Mouse (Mus musculus) thymus, postnatal 10 days (tissue): ENCODE data around the gene Tcf3.
A peak's percentile ranks its signal among the peaks of the same experiment; 100 is the strongest.

Experiments used
- DNase-seq, 2 experiments: peaks; one replicate each; pipeline ENCODE4 v3.0.0; 2021; ENCODE audit warnings: low spot score in 2 of 2

Tcf3 gene

GRCm38 (mm10) chr10:80407924-80408323 lies 25.5 kb downstream of the Tcf3 start:
- no peak for DNase-seq

DNA sequence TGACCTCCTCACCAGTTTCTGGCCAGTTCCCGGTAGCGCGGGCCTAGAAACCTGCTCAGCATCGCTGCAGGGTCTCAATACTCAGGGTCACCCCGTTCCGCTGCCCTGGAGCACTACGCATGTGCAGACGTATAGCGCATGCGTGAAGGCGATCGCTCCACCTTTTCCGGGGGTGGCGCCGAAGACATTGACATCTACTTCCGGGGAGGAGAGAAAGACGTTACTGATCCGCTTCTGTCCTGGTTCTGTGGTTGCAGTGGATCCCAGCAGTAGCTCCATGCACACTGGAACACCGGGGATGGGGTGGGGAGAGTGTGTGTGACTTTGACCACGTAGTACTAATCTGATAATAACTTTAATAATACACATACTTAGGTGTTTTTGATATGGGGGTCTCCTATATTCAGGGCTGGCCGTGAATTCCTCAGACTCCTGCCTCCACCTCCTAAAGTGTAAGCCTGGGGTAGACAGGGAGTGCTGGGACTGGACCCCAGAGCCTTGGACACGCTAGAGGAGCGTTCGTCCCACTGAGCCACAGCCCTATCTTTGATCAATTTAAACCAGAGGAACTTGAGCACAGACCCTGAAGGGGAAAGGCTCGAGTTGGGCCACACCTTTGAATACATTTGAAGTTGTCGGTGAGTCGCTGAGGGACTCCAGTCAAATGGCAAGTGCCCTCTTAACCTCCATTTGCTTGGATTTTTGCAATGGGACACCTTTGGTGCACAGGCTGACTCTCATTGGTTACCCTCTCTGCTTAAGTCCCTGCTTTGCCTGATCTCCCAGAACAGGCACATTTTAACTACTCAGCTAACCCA lies 26.6 kb downstream of the Tcf3 start, which contains the start of gene Uqcr11:
Gene Uqcr11 (minus strand): TSS at position 147 of the 818 bp plus-strand sequence.
- DNase-seq: peak; percentile 87

GRCm38 (mm10) chr10:80405481-80406173 lies 27.8 kb downstream of the Tcf3 start:
- DNase-seq: peak in 1 of 2 experiments; percentile 42

DNA sequence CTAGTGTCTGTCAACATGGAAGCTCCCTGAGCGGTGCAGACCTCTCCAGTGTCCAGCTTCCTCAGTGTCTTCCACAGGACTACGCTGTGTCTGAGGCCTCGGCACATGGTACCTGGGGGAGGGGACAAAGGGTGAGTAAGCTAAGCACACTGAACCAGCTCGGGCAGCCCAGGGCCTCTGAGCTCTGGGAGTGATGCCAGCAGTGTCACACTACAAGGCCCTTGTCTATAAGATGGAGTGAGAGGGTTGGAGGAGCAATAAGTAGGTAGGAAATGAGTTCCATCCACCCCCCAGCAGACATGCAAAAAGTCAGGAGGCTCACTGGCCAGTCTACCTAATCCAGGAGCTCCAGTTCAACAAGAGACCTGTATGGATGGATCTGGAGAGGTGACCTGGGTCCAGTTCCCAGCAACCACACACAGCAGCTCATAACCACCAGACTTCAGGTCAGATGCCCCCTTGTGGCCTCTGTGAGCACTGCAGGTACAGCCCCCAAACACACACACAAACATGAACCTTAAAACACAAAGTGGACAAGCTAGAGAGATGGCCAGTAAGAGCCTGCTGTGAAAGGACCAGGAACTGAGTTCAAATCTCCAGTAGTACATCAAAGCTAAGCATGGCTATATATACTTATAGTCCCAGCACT lies 30.3 kb downstream of the Tcf3 start:
- DNase-seq: no peak

DNA sequence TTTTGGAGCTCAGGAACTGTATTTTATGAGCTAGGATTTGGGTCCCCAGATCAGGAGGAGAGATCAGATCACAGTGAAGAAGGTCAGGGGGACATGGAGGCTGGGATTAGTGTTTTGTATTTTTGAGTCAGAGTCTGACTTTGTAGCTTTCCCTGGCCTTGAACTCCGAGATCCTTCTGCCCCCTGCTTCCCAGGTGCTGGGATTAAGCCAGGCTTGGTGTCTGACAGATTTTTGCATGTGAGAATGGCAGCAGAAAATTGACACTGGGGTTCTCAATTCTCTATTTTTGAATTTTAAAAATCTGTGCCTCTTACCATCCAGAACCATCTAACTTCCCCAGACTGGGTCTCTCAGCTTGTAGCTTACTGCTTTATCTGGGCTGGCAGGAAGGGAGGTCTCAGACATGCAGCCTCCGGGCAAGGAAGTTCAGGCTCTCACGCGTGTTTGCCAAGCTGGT lies 32.7 kb downstream of the Tcf3 start:
- DNase-seq: no peak

DNA sequence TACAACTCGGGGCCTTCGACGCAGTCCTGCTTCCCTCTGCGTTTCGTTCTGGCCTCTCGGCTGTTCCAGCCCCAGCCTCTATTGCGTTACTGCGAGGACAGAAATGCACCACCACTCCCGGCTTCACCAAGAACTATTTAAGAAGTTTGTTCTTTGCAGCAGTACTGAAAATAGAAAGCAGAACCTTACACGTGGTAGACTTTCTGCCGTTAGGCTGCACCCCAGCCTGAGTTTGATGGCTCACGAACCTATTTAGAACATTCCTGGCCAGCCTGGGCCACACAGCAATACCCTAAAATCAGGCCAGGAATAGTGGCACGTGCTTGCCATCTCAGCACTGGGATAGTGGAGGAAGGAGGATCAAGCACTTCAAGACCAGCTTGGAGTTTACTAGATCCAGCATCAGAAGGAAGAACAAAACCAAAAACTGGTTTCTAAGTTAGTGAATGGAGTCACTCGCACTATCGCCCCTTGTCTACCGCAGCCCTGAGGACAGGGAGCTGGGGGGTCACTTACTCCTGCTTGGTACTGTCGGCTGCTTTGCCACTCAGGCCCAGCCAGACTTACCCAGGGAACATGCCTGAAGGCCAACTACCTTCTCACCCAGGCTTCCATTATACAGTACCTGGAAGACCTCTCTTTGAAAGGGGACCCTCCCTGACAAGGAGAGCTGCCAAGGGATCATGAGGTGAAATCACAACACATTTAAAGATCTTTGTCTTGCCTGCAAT lies 33.3 kb downstream of the Tcf3 start:
- no peak for DNase-seq

- DNase-seq: peak; percentile 99 to 100
Observed at GRCm38 (mm10) chr10:80399191-80399972, 34.1 kb downstream of the Tcf3 start, which contains the start of gene Mbd3. TSS of gene Mbd3 (minus strand) at chr10:80399550.

DNA sequence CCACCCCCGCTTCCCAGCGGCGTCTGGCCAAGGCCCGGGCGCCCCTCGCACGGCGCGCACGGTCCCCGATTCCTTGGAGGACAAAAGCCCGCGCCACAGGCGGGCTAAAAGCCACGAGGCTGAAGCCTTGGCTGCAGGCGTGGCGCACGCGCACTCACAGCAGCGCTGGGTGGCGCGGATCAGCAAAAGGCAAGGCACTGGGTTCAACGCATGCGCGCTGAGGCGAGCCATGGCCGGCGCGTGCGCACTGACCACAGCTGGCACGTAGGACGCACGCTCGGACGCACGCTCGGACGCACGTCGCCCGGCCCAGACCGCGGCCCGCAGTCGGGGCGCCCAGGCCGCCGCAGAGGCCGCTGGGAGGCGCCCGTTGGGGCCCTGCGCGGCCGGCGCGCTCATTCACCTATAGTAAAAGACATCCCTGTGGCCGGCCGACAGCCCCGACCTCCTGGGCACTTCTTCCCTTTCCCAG lies 34.7 kb downstream of the Tcf3 start:
- DNase-seq: peak; percentile 93 to 96

DNA sequence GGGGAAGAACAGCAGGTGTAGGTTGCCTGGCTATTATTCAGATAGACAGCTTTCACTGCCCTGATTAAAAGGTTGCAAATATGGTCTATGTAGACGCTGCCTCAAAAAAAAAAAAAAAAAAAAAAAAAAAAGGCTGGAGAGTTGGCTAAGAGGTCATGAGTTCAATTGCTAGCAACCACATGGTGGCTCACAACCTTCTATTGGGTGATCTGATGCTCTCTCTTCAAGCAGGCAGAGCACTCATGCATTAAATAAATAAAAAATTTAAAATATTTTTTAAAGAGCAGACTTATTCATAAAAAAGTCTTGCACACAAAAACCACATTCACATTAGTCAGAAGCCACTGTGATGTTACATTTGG lies 35.3 kb downstream of the Tcf3 start:
- DNase-seq: no peak

- no peak for DNase-seq
Observed at GRCm38 (mm10) chr10:80397524-80398173, 35.8 kb downstream of the Tcf3 start.

- DNase-seq: no peak
Observed at GRCm38 (mm10) chr10:80396822-80397523, 36.5 kb downstream of the Tcf3 start.

- DNase-seq: no peak
Observed at GRCm38 (mm10) chr10:80395025-80395627, 38.3 kb downstream of the Tcf3 start.

DNA sequence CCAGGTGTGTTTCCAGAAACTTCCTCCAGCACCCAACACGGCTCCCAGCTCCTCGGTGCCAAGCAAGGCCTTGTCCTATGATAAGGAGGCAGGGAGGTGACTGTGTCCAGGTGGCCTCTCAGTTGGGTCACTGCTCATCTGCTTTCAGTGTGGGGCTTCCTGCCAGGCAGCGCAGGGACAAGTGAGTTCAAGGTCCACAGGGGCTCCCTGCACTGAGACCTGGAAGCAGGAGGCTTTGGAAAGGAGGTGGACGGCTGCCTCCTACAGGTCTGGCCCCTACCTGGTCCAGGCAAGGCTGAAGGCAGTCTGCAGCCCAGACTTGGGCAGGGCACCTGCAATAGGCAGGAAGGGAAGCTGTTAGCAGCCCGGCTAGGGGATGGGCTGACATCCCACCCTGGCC lies 40.8 kb downstream of the Tcf3 start:
- DNase-seq: no peak

DNA sequence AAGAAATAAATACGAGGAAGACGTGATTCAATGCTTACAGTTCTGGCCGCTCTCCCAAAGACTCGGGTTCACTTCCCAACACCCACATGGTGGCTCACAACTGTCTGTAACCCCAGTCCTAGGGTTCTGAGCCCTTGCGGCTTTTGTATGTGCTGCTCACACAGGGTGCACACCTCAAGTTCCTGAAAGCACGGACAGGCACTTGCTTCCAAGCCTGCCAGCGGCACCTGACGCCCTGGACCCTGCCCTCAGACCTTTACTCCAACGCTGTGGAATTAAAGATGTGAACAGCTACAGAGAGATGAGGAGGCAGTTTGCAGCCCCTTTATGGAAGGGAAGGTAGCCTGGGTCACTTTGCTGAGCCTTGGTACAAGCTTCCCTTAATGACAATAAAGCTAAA lies 42.8 kb downstream of the Tcf3 start:
- DNase-seq: no peak

- no peak for DNase-seq
Observed at GRCm38 (mm10) chr10:80389185-80389708, 44.2 kb downstream of the Tcf3 start.

- no peak for DNase-seq
Observed at GRCm38 (mm10) chr10:80388731-80389130, 44.7 kb downstream of the Tcf3 start.

- DNase-seq: peak; percentile 81 to 95
Observed at GRCm38 (mm10) chr10:80387522-80387959, 45.9 kb downstream of the Tcf3 start, which contains the start of gene Mex3d. TSS of gene Mex3d (minus strand) at chr10:80387659.

DNA sequence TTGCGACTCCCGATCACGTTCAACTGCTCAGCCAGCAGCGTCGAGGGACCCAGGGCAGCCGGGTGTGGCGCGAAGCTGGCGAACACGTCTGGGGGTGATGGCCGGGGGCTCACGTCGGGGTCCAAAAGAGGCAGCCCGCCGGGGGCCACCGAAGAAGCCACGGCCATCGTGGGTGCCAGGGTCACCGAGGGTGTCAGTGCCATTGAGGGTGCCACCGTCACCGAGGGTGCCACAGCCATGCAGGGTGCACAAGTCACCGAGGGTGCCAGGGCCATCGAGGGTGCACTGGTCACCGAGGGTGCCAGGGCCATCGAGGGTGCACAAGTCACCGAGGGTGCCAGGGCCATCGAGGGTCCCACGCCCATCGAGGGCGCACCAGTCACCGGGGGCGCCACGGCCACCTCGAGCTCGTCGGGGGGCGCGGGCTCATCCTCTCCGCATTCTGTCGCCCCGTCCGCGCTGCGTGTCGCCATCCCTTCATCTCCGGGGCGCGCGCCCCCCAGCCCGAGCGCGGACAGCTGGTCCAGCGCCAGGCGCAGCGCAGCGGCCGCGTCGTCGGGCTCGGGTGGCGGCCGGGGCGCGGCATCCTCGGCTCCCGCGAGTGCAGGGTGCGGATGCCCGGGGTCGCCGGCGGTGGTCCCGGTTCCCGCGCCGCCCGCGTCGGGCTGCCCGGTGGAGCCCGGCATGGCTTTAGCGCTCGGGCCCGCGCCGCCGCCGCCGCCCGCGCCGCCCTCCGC lies 46.5 kb downstream of the Tcf3 start:
- DNase-seq: peak in 1 of 2 experiments; percentile 29
